Mouse (Mus musculus) right cerebral cortex, adult 2 months (tissue): Measurements from ENCODE around the gene Prkch.

Experiments
- DNase-seq, 2 experiments: peaks; one replicate each; pipeline ENCODE4 v3.0.0; 2021 to 2022; ENCODE audit warnings: low spot score in 2 of 2

Prkch gene

DNA sequence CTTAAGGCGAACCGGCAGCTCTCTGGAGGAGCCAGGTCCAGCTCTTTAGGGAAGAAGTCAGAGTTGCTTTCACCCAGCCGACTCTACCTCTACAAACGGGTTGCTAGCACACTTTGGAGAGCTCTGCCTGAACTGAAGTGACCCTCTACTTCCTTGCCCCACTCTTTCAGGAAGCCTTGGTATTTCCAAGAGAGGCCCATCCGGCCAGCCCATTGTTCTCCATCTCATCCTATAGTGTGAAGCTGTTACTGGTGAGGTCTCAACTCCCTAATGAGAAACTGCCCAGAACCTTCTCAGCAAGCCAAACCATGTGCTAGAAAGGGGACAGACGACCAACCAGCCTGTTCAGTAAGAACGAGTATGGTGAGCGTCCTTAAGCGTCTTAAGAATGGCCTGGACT, 1.3 kb upstream of the Prkch start:
- no peak for DNase-seq

DNA sequence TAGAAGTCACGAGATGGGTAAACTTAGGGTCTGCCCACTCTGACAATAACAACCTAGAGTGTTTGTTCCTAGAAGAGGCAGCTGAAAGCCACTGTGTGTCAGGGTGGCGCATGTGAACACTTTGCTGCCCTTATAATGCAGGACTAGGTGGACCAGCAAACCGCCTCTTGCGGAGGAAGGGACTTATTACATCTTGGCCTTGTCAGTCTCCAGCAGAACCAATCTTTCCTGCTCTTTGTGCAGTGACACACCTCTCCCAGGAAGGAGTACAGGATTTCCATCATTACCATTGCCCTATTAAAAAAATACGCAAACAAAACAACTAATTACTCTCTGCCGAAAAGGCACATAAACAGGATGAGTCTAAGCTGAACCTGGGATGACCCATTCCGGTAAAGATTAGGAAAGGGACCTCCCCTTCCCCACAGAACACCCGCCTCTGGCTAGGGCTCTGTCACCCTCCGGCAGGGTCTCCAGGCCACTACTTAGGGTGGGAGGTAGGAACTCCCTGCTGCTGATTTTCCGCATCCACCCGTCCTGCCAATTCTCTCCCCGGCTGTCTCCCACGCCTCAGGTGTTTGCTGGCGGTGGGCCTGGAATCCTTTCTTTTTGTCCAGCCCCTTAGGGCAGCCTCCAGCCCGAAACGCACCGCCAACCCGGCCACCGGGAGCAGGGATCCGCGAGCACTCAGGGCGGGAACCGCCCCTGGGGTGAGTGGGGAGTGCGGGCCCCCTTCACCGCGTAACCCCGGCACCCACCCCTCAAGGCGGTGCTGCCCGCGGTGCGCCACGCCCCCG, 585 bp upstream of the Prkch start:
- no peak for DNase-seq

DNA sequence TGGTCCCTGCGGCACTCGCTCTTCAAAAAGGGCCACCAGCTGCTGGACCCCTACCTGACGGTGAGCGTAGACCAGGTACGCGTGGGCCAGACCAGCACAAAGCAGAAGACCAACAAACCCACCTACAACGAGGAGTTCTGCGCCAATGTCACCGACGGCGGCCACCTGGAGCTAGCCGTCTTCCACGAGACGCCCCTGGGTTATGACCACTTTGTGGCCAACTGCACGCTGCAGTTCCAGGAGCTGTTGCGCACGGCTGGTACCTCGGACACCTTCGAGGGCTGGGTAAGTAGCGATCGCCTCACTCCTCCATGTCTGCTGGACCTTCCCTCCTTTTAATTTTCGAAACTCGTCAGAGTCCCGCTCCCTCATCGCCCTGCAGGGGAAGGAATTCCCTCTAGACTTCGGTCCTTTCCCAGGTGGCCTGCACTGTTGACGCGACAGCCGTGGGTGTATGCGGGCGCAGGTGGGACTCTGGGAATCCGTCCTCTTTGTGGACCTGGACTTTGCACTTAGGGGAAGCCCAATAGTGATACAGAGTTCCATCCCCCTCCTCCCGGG, 725 bp downstream of the Prkch start:
- no peak for DNase-seq

DNA sequence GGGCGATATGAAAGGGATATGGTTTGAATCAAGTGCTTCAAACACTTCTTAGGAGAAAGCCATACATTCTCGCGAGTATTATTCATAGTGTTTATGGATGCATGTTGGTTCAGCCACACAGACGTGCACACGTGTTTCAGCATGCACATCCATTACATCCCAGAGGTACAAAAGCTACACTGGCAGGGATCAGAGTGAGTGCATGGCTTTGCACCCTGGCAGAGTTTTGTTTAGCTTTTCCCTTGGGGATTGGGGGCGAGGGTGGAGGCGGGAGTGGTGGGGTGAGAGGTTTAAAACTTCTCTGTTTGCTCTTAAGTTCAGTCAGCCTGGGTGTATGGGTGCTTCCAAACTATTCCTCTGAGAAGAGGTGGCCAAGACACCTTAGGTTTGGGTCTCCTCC, 1.3 kb downstream of the Prkch start:
- no peak for DNase-seq

DNA sequence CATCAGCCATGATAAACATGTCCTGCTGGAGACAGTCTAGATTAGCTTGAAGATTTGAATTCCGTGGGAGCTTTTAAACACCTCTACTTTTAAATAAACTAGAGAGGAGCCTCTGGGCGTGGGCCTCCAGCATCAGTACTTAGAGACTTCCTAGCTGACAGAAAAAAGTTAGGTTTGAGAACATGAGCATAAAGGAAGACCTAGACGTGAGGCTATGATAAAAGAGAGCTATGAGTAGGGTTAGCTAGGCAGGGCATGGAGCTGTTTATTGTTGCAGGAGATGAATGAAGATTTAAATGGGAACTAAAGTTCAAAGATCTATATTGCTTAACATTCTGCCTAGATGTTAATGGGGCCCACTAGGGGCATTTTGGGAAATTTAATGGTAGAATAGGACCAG, 2.7 kb downstream of the Prkch start:
- DNase-seq: no peak

DNA sequence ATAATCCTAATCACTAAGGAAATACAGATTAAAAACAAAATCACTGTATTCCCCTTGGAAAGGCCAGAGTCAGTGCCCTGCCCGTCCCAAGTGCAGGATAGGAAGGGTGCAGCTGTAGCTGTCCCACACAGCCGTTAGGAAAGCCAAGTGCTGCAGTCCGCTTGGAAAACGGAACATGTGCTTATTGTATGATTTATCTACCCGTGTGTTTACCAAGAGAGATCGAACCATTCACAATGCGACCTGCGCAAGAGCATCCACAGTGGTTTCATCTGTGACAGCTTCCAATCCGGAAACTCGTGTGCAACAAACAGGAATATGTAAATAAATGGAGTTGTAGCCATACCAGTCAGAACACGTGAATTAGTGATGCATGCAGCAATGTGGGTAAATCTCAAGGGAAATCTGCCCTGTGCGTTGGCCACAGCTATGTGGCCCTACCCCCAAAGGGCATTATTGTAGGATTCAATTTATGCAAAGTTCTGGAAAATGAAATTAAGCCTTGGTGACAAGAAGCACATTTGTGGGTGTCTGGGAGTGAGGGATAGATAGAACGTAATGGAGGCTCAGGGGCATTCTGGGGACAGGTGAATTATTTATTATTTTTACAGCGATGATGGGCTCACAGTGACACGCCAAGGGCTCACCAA, 6.2 kb downstream of the Prkch start:
- DNase-seq: no peak

DNA sequence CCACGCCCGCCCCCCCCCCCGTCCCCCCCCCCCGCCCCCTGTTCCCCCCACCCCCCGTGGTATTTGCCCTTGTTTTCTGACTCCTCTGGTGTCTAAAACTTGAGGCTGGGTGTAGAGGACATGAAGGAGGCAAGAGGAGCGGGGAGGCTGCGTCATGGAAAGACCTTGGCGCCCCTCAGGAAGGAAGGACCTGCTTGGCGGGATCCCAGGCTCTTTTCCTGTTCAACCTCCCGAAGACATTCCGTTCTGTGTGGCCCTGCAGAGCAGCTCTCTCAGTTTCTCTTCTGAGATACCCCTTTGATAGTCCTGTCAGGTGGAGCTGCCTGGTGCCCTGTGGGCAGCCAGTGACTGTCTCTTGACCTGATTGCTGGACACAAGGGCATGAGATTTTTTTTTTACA, 7.0 kb downstream of the Prkch start:
- no peak for DNase-seq

DNA sequence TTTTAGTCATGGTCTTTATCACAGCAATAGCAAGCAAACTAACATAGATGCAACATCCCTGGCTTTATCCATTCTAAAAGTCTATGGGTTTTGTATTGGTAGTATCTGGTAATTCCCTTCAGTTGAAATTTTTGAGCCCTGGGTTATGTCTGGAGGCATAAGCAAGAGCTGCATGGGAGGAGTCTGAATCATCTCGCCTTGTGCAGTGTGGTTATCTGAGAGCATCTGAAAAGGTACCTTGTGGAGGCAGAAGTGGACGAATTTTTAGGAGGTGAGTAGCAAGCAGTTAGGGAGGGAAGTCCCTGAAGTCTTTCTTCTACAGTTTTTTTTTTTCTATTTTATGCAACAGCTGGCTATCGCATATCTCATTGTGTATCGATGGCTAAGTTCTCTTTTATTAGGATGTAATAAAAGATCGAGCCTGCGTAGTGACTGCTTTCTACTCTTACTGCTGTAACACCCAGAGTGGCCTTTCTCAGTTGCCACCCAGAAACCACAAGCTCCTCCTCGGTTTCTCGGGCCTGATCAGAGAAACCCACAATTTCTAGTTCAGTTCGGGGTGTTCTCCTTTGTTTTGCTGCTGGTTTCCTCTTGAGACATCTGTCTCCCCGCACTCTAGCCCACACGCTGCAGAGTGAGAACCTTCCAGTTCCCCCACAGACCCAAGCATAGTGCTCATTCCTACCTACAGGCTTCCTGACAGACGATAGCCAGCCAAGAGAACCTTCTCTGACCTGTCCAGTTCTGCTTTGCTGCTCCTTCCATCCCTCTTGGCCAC, 8.6 kb downstream of the Prkch start:
- no peak for DNase-seq

DNA sequence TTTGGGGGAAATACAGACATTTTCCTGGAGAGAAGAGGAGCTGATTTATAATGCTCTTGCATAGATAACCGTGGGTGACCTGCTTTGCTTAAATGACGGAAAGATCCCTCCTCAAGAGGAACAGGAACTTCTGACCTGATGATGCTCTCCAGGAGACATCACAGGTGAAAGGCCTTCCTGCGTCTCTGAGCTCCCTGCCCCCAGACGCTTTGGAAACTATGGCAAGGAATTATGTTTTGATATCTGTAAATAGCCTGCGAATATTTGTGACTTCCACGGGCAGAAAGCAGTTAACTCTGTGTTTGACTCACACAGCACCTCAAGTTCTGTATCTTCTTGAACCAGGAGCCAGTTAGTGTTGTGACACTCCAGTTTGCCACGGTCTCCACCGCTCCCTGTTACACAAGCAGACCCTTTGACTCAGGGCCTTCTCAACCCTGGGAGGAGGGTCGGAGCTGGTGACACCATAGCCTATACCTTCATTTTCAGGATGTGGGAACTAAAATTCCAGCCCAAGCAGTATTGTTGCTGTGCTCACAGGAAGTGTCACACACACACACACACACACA, 9.7 kb downstream of the Prkch start:
- DNase-seq: no peak

DNA sequence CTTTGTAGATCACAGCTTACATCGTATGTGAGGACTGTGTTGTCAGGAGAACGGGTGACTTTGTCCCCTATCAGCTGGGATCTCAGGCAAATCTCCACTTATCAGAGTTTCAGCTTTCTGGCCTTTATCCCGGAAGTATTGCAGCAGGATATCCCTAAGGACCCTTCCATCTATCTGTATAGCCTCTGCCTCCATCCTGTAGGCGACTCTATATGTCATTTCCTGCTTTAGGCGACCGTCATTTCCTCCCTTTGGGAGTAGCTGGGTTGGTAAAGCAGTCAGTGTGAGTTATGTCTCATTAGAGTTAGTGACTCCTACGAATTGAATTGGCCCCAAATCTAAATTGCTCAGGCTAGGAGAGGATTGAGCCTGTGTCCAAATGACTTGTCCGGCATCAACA, 10.6 kb downstream of the Prkch start:
- no peak for DNase-seq

DNA sequence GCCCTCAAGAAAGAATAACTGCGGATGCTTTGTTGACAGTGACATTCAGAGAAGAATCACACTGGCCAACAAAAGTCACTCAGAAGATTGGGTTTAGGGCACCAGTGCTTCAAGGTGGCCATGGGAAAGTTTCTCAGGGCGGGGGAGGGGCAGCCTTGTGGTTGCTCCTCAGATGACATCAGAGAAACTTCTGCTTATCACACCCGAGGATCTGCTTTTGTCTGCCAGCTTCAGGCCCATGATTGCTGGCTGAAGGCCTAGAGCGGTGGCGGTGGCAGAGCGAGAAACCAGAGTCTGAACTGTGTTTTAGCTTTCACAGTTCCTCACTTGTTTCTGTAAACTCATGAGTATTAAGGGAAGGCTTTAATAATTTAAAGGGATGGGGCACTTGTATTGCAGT, 13.6 kb downstream of the Prkch start:
- DNase-seq: no peak

DNA sequence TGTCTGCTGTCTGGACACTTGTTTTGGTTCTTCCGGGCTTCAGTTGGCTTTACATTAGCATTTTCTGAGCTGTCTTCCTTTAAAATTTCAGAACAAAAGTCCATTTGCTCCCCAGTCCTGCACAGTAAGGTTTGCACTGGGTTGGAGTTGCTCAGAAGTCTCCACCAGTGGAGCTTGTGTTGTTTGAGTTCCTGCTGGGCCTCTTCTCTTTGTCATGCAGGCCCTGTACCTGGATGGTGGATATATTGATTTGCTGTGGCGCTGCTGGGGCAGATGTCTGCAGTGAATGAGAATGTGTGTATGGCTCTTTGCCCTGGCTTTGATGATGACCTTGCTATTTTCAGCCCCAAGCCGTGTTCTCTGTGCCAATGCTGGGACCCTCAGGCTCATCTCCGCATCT, 15.9 kb downstream of the Prkch start:
- no peak for DNase-seq

DNA sequence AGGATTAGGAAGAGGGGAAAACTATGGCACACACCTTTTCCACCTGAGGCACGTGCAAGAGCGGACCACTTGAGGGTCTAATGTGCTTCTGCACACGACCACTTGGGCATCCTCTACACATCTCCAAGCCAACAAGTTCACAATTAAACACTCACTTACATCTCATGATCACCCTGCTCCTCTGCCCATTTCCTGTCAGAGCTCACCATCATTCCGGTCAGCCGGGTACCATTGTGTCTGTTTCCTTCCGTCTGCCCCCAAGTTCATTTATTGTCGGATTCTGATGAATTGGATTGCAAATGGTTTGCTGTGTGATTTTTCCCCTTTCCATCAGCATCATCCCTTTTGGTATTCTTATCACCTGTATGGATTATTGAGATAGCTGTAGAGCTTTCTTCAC, 18.4 kb downstream of the Prkch start:
- DNase-seq: no peak

DNA sequence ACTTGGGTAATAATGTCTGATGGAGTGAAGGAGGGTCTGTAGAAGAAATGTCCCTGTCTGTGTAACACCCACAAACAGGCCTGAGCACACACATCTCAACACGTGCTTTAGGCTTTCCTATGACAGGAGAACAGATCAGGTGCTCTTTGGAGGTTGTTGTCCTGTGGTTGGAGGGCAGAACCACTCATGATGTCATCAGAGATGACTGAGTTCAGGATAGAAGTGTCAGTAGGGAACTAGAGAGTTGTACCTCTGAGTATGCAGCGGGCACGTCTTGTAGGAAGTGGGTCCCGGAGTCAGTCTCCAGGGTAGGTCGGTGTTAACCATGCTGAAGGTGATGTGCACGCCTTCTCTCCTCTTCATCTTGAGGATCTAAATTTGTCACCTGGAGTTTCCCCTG, 19.1 kb downstream of the Prkch start:
- DNase-seq: no peak

DNA sequence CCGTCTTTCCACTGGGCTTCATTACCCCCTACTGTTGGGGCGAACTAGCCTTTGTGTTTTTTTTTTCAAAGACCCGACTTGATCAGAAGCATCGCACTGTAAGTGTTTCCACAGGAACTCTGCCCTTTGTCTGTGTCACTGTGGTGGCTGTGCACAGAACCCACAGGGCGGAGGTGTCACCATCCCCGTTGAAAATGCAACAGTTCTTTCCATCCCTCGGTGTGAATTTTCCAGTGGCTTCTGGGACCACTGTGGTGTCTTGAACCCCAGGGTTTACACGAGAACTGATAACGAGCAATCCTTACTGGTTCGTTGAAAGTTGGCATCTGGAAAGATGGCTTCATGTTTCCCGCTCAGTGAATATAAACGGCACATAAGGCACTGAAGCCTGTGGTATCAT, 20.2 kb downstream of the Prkch start:
- DNase-seq: no peak

DNA sequence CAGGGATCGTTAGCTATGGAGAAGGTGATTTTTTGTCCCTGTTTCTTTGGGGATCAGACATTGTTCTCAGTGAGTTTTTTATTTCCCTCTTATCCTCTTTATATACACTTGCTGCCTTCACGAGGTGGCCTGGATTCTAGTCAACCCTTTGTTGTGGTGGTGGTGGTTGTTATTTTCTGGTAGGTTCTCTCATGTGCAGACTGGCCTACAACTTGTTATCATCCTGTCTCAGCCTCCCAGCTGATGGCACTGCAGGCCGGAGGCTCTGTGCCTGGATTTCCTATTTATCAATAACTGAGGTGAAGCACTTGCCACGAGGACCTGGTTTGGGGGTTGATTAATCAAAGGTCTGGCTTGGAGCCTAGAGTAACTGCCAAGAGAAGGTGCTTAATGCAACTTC, 20.6 kb downstream of the Prkch start:
- DNase-seq: no peak

DNA sequence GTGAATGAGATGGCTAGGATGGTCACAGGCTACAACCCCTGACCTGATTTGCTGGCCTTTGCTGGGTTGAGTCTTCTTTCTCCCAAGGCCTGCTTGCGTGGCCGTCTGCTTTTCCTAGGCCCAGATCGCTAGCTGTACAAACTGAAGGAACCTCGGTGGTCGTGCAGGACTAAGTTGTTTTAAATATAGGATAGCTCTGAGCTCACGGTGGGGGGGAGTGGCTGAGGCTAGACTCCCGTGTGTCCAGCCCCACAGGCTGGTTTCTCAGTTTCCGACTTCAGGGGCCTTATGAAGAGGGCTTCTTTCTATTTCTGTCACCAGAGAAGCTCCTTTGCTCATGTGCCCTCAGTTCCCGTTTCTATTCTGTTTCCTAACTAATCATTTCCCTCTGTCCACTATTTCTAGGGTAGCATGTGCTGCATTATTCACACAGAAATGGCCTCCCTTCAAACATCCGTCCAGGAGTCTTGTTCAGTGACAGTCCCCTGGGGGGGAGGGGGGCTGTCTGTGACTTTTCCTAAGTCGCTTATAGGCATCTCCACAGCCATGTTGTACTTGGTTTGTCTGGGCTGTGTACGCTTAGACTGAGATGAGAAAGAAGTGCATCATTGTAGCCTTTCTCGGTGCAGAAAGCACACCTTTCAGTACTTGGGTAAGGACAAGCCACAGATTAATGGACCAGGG, 22.9 kb downstream of the Prkch start:
- no peak for DNase-seq

DNA sequence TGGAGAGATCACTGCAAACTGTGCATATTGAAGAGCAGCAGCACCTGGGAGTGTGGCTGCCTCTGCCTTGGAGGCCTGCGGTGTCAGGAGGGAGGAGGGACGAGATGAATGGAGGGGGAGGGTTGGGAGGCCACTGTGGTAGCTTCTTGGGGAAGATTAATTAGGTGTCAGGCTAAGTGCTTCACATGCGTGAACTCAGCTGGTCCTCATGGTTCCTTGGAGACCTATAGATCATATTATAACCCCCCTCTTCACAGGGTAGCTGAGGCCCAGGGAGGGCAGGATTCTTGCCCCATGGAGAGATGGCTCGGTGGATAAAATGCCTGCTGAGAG, 23.4 kb downstream of the Prkch start:
- DNase-seq: no peak

DNA sequence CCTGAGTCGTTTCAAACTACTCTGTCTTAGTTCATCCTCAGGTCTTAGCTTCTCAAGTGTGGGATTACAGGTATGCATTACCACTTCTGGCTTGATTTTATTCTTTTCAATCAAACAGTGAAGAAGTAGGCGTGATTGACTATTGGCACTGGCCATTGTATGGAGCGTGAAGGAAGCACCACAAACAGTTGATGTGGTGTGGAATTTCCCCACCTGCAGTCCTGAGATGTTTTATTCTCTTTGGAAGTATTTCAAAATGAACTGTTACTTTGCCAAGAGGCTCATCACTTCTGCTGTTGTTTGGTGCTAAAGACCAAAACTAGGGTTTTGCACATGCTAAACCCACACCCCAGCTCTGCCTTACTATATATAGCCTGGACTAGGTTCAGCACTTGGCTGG, 24.7 kb downstream of the Prkch start:
- no peak for DNase-seq

DNA sequence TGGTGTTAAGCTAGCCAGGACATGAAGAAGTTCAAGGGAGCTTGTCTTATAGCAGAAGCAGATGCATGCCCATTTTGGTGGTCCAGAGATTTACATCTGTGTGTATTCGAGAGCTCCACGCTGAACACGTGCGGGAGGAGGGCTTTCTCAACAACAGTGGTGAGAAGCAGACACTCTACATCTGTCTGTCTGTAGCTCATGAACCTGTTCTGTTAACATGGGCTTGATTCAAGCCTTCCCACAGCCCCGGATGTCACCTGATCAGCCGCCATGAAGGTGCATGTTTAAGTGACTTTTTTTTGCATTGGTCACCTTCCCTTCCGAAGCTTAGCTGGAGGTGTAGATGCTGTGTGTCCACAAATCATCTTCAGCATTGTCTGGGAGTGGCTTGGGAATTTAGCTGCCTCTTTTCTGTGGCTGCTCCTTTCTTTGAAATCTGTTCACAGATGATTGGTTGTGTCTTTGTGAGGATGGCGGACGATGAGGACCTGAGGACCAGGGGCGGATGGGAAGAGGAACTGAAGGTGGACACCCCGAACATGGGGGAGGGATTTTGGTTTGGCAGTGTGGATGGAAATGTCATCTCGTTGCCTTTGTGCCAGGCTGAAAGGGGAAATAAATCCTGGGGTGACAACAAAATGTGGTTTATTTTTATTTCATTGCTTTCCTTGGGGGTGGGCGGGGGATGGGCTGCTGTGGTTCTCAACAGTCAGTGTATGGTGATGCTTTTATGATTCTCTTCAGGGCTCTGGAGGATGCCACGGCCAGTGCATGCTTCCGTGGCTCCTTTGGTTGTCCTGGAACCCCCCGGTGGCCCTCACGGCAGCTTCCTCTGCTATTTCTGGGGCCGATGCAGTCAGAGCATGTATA, 25.3 kb downstream of the Prkch start:
- DNase-seq: no peak

DNA sequence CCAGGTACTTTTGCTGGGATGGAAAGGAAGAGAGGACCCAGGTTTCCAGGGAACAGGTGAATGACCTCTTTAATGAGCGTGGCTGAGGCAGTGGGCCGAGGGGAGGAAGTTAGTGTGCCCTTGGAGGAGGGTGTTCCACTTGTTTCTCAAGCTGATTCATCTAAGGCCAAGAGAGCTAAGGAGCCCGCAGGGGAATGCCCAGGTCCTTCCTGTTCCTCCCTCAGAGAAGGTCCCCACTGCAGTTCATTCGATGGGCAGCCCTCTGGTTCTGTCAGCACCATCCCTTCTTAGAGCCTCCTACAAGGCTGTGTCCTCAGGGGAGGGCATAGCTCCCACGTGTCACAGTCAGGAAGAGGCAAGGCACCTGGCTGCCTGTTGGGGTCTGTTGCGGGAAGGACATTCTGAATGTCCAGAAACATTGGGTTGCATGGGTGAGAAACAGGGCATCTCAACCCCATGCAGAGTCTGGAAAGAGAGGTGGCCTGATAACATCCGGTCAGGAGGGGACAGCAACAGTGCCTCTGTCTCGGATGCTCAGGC, 26.3 kb downstream of the Prkch start:
- no peak for DNase-seq
